Mouse (Mus musculus): ENCODE data around the gene Dlgap4. TPM values are rescaled to one million over a fixed set of nuclear protein-coding genes. Genes with fewer than 3 reads are reported as not detected.

The Dlgap4 gene
- polyA plus RNA-seq, 1 experiment = 337 TPM

GRCm38 (mm10) chr2:156718793-156719192 lies 105.3 kb downstream of the Dlgap4 start:
- Histone ChIP-seq H3K36me3 (replicated peaks; ENCODE audit: low read length) (peaks cover 37% of the 10 kb centered on the region), H3K4me3 (replicated peaks) (peak overlapping the region; percentile 66), H3K27me3 (replicated peaks) (peaks cover 2% of the 10 kb centered on the region), H3K9me3 (peaks cover 4% of the 10 kb centered on the region; the same call in 1 of the 2 replicates), H3K4me1 (peaks cover 52% of the 10 kb centered on the region)
- TF ChIP-seq FLI1 (IDR thresholded peaks at IDR 0.05; ENCODE audit: low read length) = no peak
- TF ChIP-seq GATA1 (IDR thresholded peaks at IDR 0.05; ENCODE audit: borderline replicate concordance, low read length) = no peak

- peaks cover 4% of the 10 kb centered on the region; the same call in 1 of the 2 replicates for H3K9me3 ChIP-seq
- H3K4me3 ChIP-seq (replicated peaks) = peak overlapping the region; percentile 97
- peaks cover 61% of the 10 kb centered on the region for H3K4me1 ChIP-seq
- H3K36me3 ChIP-seq (replicated peaks; ENCODE audit: low read length) = peaks cover 34% of the 10 kb centered on the region
- H3K27me3 ChIP-seq (replicated peaks) = peaks cover 2% of the 10 kb centered on the region
- TF ChIP-seq GATA1 (IDR thresholded peaks at IDR 0.05; ENCODE audit: borderline replicate concordance, low read length) (no peak), FLI1 (IDR thresholded peaks at IDR 0.05; ENCODE audit: low read length) (no peak)
These were observed 106.2 kb downstream of the Dlgap4 start for GRCm38 (mm10) chr2:156719549-156720312.

GRCm38 (mm10) chr2:156720313-156720674 lies 106.8 kb downstream of the Dlgap4 start:
- Histone ChIP-seq H3K4me3 (replicated peaks) (peak overlapping the region; percentile 97), H3K27me3 (replicated peaks) (peaks cover 2% of the 10 kb centered on the region), H3K9me3 (peaks cover 4% of the 10 kb centered on the region; the same call in 1 of the 2 replicates), H3K36me3 (replicated peaks; ENCODE audit: low read length) (peaks cover 34% of the 10 kb centered on the region), H3K4me1 (peaks cover 67% of the 10 kb centered on the region)
- TF ChIP-seq GATA1 (IDR thresholded peaks at IDR 0.05; ENCODE audit: borderline replicate concordance, low read length) = no peak
- no peak for TF ChIP-seq FLI1 (IDR thresholded peaks at IDR 0.05; ENCODE audit: low read length)

- H3K9me3 ChIP-seq = peaks cover 4% of the 10 kb centered on the region; the same call in 1 of the 2 replicates
- peaks cover 33% of the 10 kb centered on the region for H3K36me3 ChIP-seq (replicated peaks; ENCODE audit: low read length)
- H3K27me3 ChIP-seq (replicated peaks) = peaks cover 2% of the 10 kb centered on the region
- H3K4me1 ChIP-seq = peaks cover 73% of the 10 kb centered on the region
- TF ChIP-seq GATA1 (IDR thresholded peaks at IDR 0.05; ENCODE audit: borderline replicate concordance, low read length) = no peak
- no peak for TF ChIP-seq FLI1 (IDR thresholded peaks at IDR 0.05; ENCODE audit: low read length)
- H3K4me3 ChIP-seq (replicated peaks) = peak overlapping the region; percentile 97
These were observed 107.4 kb downstream of the Dlgap4 start for GRCm38 (mm10) chr2:156720675-156721553.

- Histone ChIP-seq H3K4me1 (peaks cover 78% of the 10 kb centered on the region), H3K36me3 (replicated peaks; ENCODE audit: low read length) (peaks cover 26% of the 10 kb centered on the region), H3K27me3 (replicated peaks) (peaks cover 2% of the 10 kb centered on the region), H3K4me3 (replicated peaks) (peak overlapping the region; percentile 97), H3K9me3 (peaks cover 1% of the 10 kb centered on the region; the same call in 1 of the 2 replicates)
- TF ChIP-seq GATA1 (IDR thresholded peaks at IDR 0.05; ENCODE audit: borderline replicate concordance, low read length) (no peak), FLI1 (IDR thresholded peaks at IDR 0.05; ENCODE audit: low read length) (no peak)
These were observed 108.1 kb downstream of the Dlgap4 start for GRCm38 (mm10) chr2:156721554-156722070.

GRCm38 (mm10) chr2:156722071-156722575 lies 108.6 kb downstream of the Dlgap4 start:
- peaks cover 2% of the 10 kb centered on the region for H3K27me3 ChIP-seq (replicated peaks)
- H3K9me3 ChIP-seq = no peaks in the 10 kb centered on the region
- H3K4me3 ChIP-seq (replicated peaks) = peak overlapping the region; percentile 97
- H3K4me1 ChIP-seq = peaks cover 80% of the 10 kb centered on the region
- peaks cover 25% of the 10 kb centered on the region for H3K36me3 ChIP-seq (replicated peaks; ENCODE audit: low read length)
- TF ChIP-seq FLI1 (IDR thresholded peaks at IDR 0.05; ENCODE audit: low read length) (no peak), GATA1 (IDR thresholded peaks at IDR 0.05; ENCODE audit: borderline replicate concordance, low read length) (no peak)

- peaks cover 77% of the 10 kb centered on the region for H3K4me1 ChIP-seq
- H3K36me3 ChIP-seq (replicated peaks; ENCODE audit: low read length) = peaks cover 19% of the 10 kb centered on the region
- H3K9me3 ChIP-seq = no peaks in the 10 kb centered on the region
- TF ChIP-seq FLI1 (IDR thresholded peaks at IDR 0.05; ENCODE audit: low read length) (no peak), GATA1 (IDR thresholded peaks at IDR 0.05; ENCODE audit: borderline replicate concordance, low read length) (no peak)
- H3K4me3 ChIP-seq (replicated peaks) = peak overlapping the region; percentile 97
- H3K27me3 ChIP-seq (replicated peaks) = no peaks in the 10 kb centered on the region
These were observed 109.2 kb downstream of the Dlgap4 start for GRCm38 (mm10) chr2:156722752-156723151.

GRCm38 (mm10) chr2:156723899-156724523 lies 110.5 kb downstream of the Dlgap4 start:
- Histone ChIP-seq H3K36me3 (replicated peaks; ENCODE audit: low read length) (peaks cover 29% of the 10 kb centered on the region), H3K4me1 (peaks cover 77% of the 10 kb centered on the region), H3K27me3 (replicated peaks) (no peaks in the 10 kb centered on the region), H3K9me3 (no peaks in the 10 kb centered on the region), H3K4me3 (replicated peaks) (peak overlapping the region; percentile 66)
- TF ChIP-seq GATA1 (IDR thresholded peaks at IDR 0.05; ENCODE audit: borderline replicate concordance, low read length) (no peak), FLI1 (IDR thresholded peaks at IDR 0.05; ENCODE audit: low read length) (no peak)

- TF ChIP-seq FLI1 (IDR thresholded peaks at IDR 0.05; ENCODE audit: low read length) (no peak), GATA1 (IDR thresholded peaks at IDR 0.05; ENCODE audit: borderline replicate concordance, low read length) (no peak)
- peak overlapping the region; percentile 71 for H3K4me3 ChIP-seq (replicated peaks)
- no peaks in the 10 kb centered on the region for H3K9me3 ChIP-seq
- peaks cover 29% of the 10 kb centered on the region for H3K36me3 ChIP-seq (replicated peaks; ENCODE audit: low read length)
- no peaks in the 10 kb centered on the region for H3K27me3 ChIP-seq (replicated peaks)
- H3K4me1 ChIP-seq = peaks cover 78% of the 10 kb centered on the region
These were observed 111.4 kb downstream of the Dlgap4 start for GRCm38 (mm10) chr2:156724871-156725270.
